Mouse (Mus musculus) layer of hippocampus, adult 8-10 months (tissue): Measurements from ENCODE around the gene Nipal3. TPM values are rescaled to one million over a fixed set of nuclear protein-coding genes. Genes with fewer than 3 reads are reported as not detected.
A peak's percentile ranks its signal among the peaks of the same experiment; 100 is the strongest.

Experiments
- DNase-seq, 2 experiments: peaks; one replicate each; pipeline ENCODE4 v3.0.0; 2022; ENCODE audit warnings: low spot score in 2 of 2
- total RNA-seq, 4 experiments: library from RNA; stranded (reverse); gene quantifications; 2 replicates each; pipeline ENCODE4 v1.2.4; 2022

Nipal3 gene
- total RNA-seq = 10 to 100 TPM; 83.3 to 97.8 (median 90.0) TPM

- DNase-seq = peak; percentile 86 to 87
These were observed at the start of gene Nipal3, which contains the start of gene Stpg1 for GRCm38 (mm10) chr4:135494521-135495396. Nipal3 (minus strand) TSS chr4:135495038. Stpg1 (plus strand) TSS chr4:135494790.

GRCm38 (mm10) chr4:135544284-135544683 is 49.4 kb upstream of the Nipal3 start:
- no peak for DNase-seq

DNA sequence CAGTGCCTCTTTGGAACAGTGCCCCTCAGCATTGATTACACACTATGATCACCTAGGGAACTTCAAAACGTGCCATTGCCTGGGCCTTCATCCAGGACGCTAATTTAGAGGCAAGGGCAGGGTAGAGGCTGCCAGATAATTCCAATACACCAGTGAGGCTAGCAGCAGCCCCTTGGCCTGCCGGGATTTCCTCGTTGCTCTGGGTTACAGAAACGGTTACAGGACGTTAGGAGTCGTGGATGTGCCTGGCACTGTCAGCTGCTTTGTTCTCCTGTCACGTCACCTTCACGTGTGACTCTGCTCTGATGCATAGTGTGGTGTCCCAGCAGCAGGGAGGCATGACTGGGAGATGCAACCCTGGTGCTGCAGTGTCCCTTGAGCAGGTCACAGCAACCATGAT is 45.2 kb upstream of the Nipal3 start:
- DNase-seq = no peak

- no peak for DNase-seq
These were observed 44.2 kb upstream of the Nipal3 start for GRCm38 (mm10) chr4:135539056-135539455.

DNA sequence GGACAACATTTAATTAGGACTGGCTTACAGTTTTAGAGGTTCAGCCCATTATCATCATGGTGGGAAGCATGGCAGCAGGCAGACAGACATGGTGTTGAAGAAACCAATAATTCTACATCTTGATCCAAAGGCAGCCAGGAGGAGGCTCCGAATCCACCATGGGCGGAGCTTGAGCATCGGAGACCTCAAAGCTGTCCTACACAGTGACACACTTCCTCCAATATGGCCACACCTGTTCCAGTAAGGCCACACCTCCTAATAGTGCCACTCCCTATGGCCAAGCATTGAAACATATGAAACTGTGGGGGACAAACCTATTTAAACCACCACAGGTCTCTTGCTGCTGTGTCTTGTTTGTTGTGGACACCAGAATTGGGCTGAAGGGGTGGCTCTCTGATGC is 40.2 kb upstream of the Nipal3 start:
- no peak for DNase-seq

GRCm38 (mm10) chr4:135533001-135533400 is 38.2 kb upstream of the Nipal3 start:
- no peak for DNase-seq

DNA sequence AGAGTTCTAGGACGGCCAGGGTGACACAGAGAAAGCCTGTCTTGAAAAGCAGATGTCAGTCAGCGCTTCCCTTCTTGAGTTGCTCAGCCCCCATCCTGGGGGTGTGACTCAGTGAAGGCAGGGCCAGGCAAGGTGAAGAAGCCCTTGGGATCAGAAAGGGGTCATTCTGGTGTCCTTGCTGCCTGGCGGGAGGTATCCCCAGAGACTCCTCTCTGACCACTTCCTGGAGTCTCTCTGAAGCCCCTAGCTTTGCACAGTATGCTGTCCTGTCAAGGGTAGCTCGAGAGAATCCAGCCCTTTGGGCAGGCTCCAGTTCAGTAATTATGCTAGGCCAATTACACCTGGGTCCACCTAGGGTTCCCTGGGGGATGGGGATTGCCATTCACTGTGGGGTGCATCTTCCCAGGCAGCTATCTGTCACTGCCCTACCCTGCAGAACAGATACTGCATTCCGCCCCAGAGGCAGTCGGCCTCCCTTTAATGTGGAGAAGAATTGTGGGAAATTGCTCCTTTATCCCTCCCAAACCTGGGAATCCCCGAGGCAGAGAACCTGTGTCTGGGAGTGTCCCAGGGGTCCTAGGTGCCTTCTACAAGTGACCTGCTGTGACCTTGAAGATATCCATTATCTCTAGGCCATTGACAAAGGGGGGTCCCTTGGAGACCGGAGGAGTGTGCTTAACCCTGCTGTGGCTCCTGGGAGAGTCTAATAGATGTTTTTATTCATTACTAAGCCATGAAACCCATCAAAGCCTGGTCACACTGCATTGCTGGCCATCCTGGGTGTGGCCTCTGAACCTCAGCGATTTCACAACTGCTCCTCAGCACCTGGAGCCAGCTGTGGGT is 37.2 kb upstream of the Nipal3 start:
- DNase-seq = no peak

DNA sequence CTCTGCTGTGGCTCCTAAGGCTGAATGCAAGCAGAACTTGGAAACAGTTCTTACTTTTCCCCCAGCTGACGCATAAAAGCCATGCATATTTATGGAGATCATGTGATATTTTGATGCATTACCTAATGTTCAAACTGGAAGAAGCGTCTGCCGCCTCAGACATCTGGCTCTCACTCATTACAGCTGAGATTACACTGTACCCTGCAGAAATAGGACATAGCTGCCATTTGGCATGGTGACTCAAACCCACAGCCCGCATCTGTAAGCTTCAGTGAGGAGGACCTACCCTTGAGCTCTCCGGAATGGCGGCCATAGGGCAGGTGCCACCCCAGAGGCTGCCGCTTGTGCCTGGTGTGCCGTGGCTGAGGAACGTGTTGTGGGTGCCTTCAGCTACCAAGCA is 36.4 kb upstream of the Nipal3 start:
- peak; percentile 46 to 58 for DNase-seq

DNA sequence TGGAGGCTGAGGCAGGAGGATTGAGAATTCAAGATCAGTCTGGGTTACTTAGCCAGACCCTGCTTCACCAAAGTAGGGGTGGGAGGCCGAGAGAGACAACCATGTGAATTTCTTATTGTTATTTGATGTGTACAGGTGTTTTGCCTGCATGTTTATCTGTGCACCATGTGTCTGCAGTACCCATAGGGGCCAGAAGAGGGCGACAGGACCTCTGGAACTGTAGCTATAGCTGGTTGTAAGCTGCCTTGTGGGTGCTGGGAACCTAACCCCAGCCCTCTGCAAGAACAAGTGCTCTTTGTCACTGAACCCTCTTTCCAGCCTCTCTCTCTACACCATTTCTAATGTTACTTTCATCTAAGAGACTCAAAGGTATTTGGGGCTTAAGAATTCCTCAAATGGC is 35.4 kb upstream of the Nipal3 start:
- no peak for DNase-seq

DNA sequence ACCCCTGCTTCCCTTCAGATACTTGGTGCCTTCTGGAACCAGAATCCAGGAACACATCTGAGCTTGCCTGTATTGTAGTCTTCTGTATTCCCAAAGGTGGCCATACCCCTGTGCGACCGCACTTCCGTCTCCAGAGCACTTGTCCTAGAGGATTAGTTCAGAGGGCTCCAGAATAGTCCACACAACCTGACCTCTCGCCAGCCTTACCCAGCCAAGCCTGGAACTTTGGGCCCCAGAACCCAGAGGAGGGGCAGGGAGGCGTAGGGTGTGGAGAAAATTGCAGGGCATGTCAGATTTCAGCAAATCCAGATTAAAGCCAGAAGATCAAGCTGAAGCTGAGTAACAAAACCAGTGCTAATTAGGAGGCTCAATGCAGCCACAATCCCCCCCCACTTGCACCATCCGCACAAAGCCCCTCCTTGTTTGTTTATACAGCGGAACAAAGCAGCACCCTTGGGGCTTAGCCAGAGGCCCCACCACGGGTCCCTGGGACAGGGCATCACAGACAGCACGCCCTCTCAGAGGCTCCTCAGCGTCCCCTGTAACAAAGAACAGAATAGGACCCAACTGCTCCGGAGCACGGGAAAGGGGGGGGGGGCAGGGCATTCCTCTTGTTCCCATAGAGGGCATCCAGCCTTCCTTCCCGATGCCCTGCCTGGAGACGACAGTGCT is 31.3 kb upstream of the Nipal3 start:
- no peak for DNase-seq

DNA sequence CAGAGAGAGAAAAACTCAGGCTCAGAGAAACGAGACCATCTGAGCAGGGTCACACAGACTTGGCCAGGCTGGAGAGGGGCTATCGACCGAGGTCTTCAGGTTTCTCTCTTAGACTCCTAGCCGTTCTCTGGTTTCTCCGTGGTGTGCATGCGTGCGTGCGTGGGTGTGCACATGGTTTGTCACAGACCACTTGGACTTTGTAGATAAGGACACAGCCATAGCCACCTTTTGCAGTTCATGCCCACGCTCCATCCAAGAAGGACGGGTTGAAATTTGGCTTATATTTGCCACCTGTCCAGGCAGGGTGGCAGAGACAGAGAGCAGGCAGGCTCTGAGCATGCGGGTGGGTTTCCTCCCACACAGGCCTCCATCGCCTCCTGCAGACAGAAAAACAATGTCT is 30.2 kb upstream of the Nipal3 start:
- no peak for DNase-seq

- DNase-seq = no peak
These were observed 29.1 kb upstream of the Nipal3 start for GRCm38 (mm10) chr4:135523939-135524338.

- no peak for DNase-seq
These were observed 25.6 kb upstream of the Nipal3 start for GRCm38 (mm10) chr4:135520421-135520820.

- no peak for DNase-seq
These were observed 23.3 kb upstream of the Nipal3 start for GRCm38 (mm10) chr4:135518135-135518534.

DNA sequence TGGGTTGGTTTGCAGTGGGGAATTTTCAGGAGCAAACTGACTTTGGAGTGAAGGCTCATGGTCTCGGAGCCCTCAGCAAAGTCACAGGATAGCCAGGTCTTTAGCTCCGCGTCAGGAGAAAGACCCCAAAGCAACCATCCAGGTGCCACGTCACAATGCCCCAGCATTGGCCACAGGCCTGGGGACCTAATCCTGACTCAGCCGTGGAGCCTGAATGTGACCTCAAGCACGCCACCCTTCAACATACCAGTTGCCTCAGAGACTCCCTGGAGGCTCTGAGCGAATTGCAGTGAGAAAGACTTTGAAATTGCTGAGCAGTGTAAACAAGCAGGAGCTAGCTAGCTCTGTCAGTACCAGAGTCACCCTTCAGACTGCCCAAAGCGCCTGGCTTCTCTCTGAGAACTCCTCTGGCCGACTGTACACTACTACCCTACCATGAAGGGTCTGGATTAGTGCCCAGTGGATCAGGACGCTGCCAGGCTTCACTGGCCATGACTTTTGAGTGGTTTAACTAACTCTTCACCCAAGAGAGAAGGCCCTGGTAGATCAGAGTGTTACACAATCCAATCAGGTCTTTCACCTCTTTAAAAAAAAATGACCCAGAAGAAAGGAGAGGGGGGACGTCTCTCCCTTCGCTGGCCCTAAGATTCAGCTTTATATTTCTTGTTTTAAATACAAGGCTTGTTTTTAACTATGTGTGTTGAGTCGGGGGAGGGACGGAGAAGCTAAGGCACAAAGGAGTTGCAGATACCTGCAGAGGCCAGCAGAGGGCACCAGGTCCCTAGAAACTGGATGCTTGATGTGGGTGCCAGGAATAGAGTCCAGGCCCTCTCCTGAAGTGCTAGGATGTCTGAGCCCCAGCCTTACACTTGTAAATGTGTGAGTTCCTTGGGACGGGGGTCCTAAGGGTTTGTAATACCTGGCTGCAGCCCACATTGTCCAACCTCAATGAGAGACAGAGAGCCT is 21.8 kb upstream of the Nipal3 start:
- DNase-seq = no peak

- DNase-seq = no peak
These were observed 20.1 kb upstream of the Nipal3 start for GRCm38 (mm10) chr4:135514925-135515324.

DNA sequence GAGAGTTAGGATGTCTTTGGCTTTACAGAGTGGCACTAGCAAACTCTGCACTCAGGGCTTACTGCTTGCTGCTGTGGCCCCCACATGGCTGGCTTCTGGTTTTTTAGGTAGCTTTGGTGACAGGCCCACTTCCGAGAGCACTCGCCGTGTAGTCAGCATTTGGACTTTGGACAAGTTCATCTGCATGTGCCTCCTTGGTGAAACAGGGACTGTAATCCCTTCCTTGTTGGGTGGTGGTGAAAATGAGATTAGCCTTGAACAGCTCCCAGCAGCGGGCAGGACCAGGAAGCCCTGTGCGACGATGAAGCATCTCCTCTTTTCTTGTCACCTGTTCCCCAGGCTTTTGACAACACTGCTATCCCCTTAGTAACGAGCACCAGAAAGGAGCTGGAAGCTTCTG is 19.0 kb upstream of the Nipal3 start:
- DNase-seq = no peak

DNA sequence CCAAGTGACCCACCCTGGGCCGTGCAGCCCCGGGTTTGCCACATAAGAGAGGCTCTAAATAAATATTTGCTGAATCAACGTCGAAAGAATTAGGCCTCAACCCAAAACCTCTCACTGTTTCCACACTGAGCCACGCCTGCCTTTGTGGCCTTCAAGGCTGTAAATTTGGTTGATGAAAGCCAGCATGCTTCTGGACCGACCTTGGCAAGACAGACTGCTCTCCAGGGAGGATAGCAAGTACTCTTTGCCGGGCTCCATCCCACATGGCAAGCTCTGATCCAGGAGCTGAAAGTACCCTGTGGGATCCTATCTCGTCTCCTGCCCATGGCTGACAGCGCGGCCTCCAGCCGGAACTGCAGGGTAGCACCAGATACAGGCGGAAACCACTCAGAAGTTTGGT is 14.7 kb upstream of the Nipal3 start:
- DNase-seq = no peak

GRCm38 (mm10) chr4:135508419-135509039 is 13.7 kb upstream of the Nipal3 start:
- peak; percentile 49 to 81 for DNase-seq
